Mouse (Mus musculus): ENCODE data around the gene Pim1. TPM values are rescaled to one million over a fixed set of nuclear protein-coding genes. Genes with fewer than 3 reads are reported as not detected.

The Pim1 gene
- polyA plus RNA-seq, 1 experiment from 2014 or later, result 7.2 TPM

DNA sequence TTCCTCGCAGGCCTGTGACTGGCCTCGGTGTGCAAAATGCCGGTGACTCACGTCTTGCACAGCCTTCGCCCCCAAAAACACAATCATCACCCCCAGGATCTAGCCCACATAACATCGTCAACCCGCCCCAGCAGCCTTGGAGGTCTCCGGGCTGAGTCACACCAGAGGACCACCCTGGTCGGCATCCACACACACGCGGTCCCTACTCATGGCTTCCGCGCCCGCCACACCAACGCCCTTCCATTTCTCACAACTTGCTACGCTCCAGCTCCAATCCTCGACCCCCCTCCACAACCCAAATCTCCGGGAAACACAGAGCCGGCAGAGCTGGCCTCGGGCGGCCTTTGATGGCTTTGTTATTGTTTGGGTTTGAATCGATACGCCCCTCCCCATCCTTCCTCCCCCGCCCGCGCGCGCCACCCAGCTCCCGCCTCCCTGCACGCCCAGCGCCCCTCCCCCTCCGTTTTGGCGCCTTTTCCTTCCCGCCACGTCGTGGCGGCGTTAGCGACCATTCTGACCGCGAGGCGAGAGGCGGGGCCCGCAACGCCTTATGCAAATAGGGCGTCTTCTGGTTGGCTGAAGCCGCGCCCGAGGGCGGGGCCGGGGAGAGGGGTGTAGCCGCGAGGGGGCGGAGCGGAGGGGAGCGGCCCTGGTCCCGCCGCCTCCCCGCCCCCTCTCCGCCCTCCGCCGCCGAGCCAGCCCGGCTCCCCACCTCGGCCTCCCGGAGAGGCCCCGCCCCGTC lies 411 bp upstream of the Pim1 start:
- ATAC-seq, result peak; percentile 94
- Histone ChIP-seq H3K27ac (ENCODE audit: low read depth, low read length) (peak overlapping the region; percentile 91), H3K4me1 (ENCODE audit: control insufficient read depth, insufficient read depth, low read depth, low read length) (peaks cover 8% of the 10 kb centered on the region), H3K4me3 (ENCODE audit: low read length) (peak overlapping the region; percentile 94), H3K27me3 (replicated peaks; ENCODE audit: control insufficient read depth, insufficient read depth, low read length) (no peaks in the 10 kb centered on the region), H3K36me3 (ENCODE audit: control insufficient read depth, insufficient read depth, low read length) (no peaks in the 10 kb centered on the region), H3K9ac (ENCODE audit: low read depth, low read length) (peak overlapping the region; percentile 91), H3K4me2 (ENCODE audit: low read length) (peak overlapping the region; percentile 89), H3K9me3 (ENCODE audit: control insufficient read depth, low read length) (no peaks in the 10 kb centered on the region)
- WGBS, result under 1% methylated on average over 56 of the region's 68 CpGs

- Histone ChIP-seq H3K4me1 (ENCODE audit: control insufficient read depth, insufficient read depth, low read depth, low read length) (peaks cover 8% of the 10 kb centered on the region), H3K27ac (ENCODE audit: low read depth, low read length) (peak overlapping the region; percentile 91), H3K4me3 (ENCODE audit: low read length) (peak overlapping the region; percentile 94), H3K9ac (ENCODE audit: low read depth, low read length) (peak overlapping the region; percentile 91), H3K9me3 (ENCODE audit: control insufficient read depth, low read length) (no peaks in the 10 kb centered on the region), H3K36me3 (ENCODE audit: control insufficient read depth, insufficient read depth, low read length) (no peaks in the 10 kb centered on the region), H3K27me3 (replicated peaks; ENCODE audit: control insufficient read depth, insufficient read depth, low read length) (no peaks in the 10 kb centered on the region), H3K4me2 (ENCODE audit: low read length) (peak overlapping the region; percentile 89)
- under 1% methylated on average over 48 of the region's 48 CpGs for WGBS
- peak; percentile 3; the same call in 1 of the 2 replicates for ATAC-seq
Measured at GRCm38 (mm10) chr17:29491591-29492268, 1.2 kb downstream of the Pim1 start.

DNA sequence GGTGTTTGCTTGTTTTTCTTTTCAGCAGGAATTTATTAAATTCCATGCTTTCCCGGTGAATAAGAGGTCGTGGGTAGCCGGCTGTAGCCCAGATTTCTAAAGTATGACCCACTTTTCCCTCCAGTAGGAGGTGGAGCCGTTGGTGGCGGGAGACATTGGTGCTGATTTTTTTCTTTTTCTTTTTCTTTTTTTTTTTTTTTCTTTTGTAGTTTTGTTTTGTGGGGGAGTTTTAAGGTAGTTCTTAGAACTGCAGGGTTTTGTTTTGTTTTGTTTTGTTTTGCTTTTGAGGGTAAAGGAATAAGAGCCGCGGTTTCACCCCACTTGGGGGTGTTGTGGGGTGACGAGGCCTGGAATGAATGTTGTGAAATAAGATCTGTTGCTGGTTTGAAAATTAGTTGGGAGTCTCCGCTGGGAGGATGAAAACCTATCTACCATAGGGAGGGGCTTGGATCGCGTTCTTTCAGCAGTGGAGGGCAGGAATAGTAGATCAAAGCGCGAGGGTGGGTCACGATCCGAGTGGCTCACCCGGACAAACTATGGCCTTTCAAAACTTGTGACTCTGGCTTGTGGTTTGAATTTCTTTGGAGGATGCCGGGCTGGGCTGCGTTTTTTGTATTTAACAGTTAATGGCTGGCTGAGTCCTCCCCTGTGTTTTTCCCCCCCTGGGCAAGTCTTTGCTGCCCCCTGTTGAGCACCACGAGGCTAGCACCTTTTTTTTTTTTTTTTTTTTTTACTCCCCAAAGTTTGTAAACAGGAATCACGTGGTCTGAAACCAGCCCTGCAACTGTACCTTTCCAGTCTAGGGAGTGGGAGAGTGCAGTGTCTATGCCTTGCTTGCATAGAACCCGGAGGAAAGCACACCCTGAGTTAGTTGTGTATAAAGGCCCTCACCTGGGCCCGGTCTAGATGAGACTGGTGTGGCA lies 2.0 kb downstream of the Pim1 start:
- Histone ChIP-seq H3K9ac (ENCODE audit: low read depth, low read length) (peak overlapping the region; percentile 91), H3K4me3 (ENCODE audit: low read length) (peak overlapping the region; percentile 94), H3K4me2 (ENCODE audit: low read length) (peak overlapping the region; percentile 89), H3K4me1 (ENCODE audit: control insufficient read depth, insufficient read depth, low read depth, low read length) (peaks cover 8% of the 10 kb centered on the region), H3K9me3 (ENCODE audit: control insufficient read depth, low read length) (no peaks in the 10 kb centered on the region), H3K27ac (ENCODE audit: low read depth, low read length) (peak overlapping the region; percentile 91), H3K27me3 (replicated peaks; ENCODE audit: control insufficient read depth, insufficient read depth, low read length) (no peaks in the 10 kb centered on the region), H3K36me3 (ENCODE audit: control insufficient read depth, insufficient read depth, low read length) (no peaks in the 10 kb centered on the region)
- ATAC-seq, result no peak
- 4% methylated on average over 22 of the region's 22 CpGs for WGBS

DNA sequence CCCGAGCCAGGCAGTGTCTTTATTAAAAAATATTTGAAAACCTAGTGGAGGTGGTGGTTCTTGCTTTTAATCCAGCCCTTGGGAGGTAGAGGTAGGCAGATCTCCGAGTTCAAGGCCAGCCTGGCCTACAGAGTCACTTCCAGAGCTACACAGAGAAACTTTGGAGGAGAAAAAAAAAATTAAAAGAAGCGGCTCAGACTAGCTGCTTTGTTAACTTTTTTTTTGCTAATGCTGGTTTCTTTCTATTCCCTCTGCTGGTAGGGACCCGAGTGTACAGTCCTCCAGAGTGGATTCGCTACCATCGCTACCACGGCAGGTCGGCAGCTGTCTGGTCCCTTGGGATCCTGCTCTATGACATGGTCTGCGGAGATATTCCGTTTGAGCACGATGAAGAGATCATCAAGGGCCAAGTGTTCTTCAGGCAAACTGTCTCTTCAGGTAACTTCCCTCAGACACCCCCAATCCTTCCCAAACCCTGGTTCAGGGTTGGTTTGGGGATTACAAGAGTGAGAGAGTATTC lies 3.0 kb downstream of the Pim1 start:
- 74% methylated on average over 11 of the region's 11 CpGs for WGBS
- no peaks in the 10 kb centered on the region for H3K27me3 ChIP-seq (replicated peaks; ENCODE audit: control insufficient read depth, insufficient read depth, low read length)
- no peak overlapping the region for H3K9ac ChIP-seq (ENCODE audit: low read depth, low read length)
- H3K4me3 ChIP-seq (ENCODE audit: low read length), result no peak overlapping the region
- H3K4me2 ChIP-seq (ENCODE audit: low read length), result no peak overlapping the region
- no peak overlapping the region for H3K27ac ChIP-seq (ENCODE audit: low read depth, low read length)
- ATAC-seq, result no peak
- peaks cover 8% of the 10 kb centered on the region for H3K4me1 ChIP-seq (ENCODE audit: control insufficient read depth, insufficient read depth, low read depth, low read length)
- H3K9me3 ChIP-seq (ENCODE audit: control insufficient read depth, low read length), result no peaks in the 10 kb centered on the region
- H3K36me3 ChIP-seq (ENCODE audit: control insufficient read depth, insufficient read depth, low read length), result no peaks in the 10 kb centered on the region

GRCm38 (mm10) chr17:29494062-29494731 lies 3.6 kb downstream of the Pim1 start:
- no peak for ATAC-seq
- H3K9me3 ChIP-seq (ENCODE audit: control insufficient read depth, low read length), result no peaks in the 10 kb centered on the region
- H3K27me3 ChIP-seq (replicated peaks; ENCODE audit: control insufficient read depth, insufficient read depth, low read length), result no peaks in the 10 kb centered on the region
- 64% methylated on average over 10 of the region's 10 CpGs for WGBS
- no peak overlapping the region for H3K9ac ChIP-seq (ENCODE audit: low read depth, low read length)
- peaks cover 3% of the 10 kb centered on the region for H3K4me1 ChIP-seq (ENCODE audit: control insufficient read depth, insufficient read depth, low read depth, low read length)
- H3K4me2 ChIP-seq (ENCODE audit: low read length), result no peak overlapping the region
- no peak overlapping the region for H3K4me3 ChIP-seq (ENCODE audit: low read length)
- no peak overlapping the region for H3K27ac ChIP-seq (ENCODE audit: low read depth, low read length)
- H3K36me3 ChIP-seq (ENCODE audit: control insufficient read depth, insufficient read depth, low read length), result no peaks in the 10 kb centered on the region

DNA sequence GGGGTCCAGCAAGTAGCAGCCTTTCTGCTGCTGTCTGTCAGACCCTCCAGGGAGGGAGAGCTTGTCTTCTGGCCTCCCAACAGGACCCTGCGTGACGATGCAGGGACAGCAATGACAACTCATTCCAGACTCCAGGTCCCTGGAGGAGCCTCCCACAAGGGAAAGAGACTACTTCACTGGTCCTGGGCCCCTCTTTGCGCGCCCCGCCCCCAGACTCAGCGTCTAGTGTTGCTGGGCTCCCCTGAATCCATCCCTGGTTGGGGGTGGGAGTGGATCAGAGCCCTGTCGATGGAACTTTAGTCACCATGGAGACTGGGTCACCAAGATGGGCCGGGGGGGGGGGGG lies 4.2 kb downstream of the Pim1 start:
- H3K27me3 ChIP-seq (replicated peaks; ENCODE audit: control insufficient read depth, insufficient read depth, low read length), result no peaks in the 10 kb centered on the region
- H3K4me2 ChIP-seq (ENCODE audit: low read length), result no peak overlapping the region
- no peak overlapping the region for H3K9ac ChIP-seq (ENCODE audit: low read depth, low read length)
- H3K36me3 ChIP-seq (ENCODE audit: control insufficient read depth, insufficient read depth, low read length), result no peaks in the 10 kb centered on the region
- no peak for ATAC-seq
- H3K4me3 ChIP-seq (ENCODE audit: low read length), result no peak overlapping the region
- WGBS, result 51% methylated on average over 7 of the region's 8 CpGs
- H3K9me3 ChIP-seq (ENCODE audit: control insufficient read depth, low read length), result no peaks in the 10 kb centered on the region
- peaks cover 3% of the 10 kb centered on the region for H3K4me1 ChIP-seq (ENCODE audit: control insufficient read depth, insufficient read depth, low read depth, low read length)
- no peak overlapping the region for H3K27ac ChIP-seq (ENCODE audit: low read depth, low read length)

- H3K27me3 ChIP-seq (replicated peaks; ENCODE audit: control insufficient read depth, insufficient read depth, low read length), result no peaks in the 10 kb centered on the region
- no peak overlapping the region for H3K27ac ChIP-seq (ENCODE audit: low read depth, low read length)
- WGBS, result 79% methylated on average over 6 of the region's 6 CpGs
- H3K4me3 ChIP-seq (ENCODE audit: low read length), result no peak overlapping the region
- no peak overlapping the region for H3K9ac ChIP-seq (ENCODE audit: low read depth, low read length)
- no peaks in the 10 kb centered on the region for H3K36me3 ChIP-seq (ENCODE audit: control insufficient read depth, insufficient read depth, low read length)
- no peak for ATAC-seq
- peaks cover 3% of the 10 kb centered on the region for H3K4me1 ChIP-seq (ENCODE audit: control insufficient read depth, insufficient read depth, low read depth, low read length)
- H3K9me3 ChIP-seq (ENCODE audit: control insufficient read depth, low read length), result no peaks in the 10 kb centered on the region
- no peak overlapping the region for H3K4me2 ChIP-seq (ENCODE audit: low read length)
Measured at GRCm38 (mm10) chr17:29496211-29497070, 5.9 kb downstream of the Pim1 start.

- H3K27ac ChIP-seq (ENCODE audit: low read depth, low read length), result no peak overlapping the region
- ATAC-seq, result no peak
- H3K4me1 ChIP-seq (ENCODE audit: control insufficient read depth, insufficient read depth, low read depth, low read length), result peaks cover 3% of the 10 kb centered on the region
- no peak overlapping the region for H3K4me2 ChIP-seq (ENCODE audit: low read length)
- no peaks in the 10 kb centered on the region for H3K9me3 ChIP-seq (ENCODE audit: control insufficient read depth, low read length)
- no peak overlapping the region for H3K4me3 ChIP-seq (ENCODE audit: low read length)
- 96% methylated on average over 3 of the region's 3 CpGs for WGBS
- no peaks in the 10 kb centered on the region for H3K36me3 ChIP-seq (ENCODE audit: control insufficient read depth, insufficient read depth, low read length)
- no peaks in the 10 kb centered on the region for H3K27me3 ChIP-seq (replicated peaks; ENCODE audit: control insufficient read depth, insufficient read depth, low read length)
- H3K9ac ChIP-seq (ENCODE audit: low read depth, low read length), result no peak overlapping the region
Measured at GRCm38 (mm10) chr17:29497071-29497354, 6.5 kb downstream of the Pim1 start.

Measured in hindbrain, embryonic 16.5 days (tissue).